In the genomic region with DNA sequence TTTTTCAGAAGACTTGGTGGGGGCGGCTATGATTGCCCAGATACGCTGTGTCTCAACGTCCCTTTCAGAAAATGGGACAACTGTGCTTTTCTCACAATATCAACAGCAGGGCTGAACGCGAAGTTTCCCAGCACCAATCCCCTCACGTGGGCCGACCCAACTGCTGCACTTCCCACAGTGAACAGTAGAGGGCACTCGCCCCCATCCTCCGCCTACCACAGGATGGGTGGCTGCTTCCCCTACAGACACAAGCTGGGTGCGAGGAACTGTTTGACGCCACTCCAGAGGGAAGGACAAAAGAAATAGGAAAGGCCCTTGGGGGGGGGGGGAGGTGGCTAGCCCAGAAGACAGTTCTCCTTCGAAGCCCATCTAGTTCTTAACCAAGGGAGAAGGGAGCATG, we compare ENCODE assay signal across 8 mouse cellular contexts. TPM values are rescaled to one million over a fixed set of nuclear protein-coding genes. Genes with fewer than 3 reads are reported as not detected.
A peak's percentile ranks its signal among the peaks of the same experiment; 100 is the strongest.
DNase-seq lines count a peak whose midpoint lies in the region; ATAC-seq and TF ChIP-seq lines count a peak whose summit lies in the region.

No protein-coding gene starts in this region.

- intact Hi-C loops in left cerebral cortex, adult 2 months (cut with DNase I), result loop anchor here (5.0 kb wide), 2 partner anchors 35 to 110 kb away; partner anchors contain the start of gene Pip4k2b

- WGBS in intestine, embryonic 14.5 days, result 3% methylated on average over 12 of the region's 12 CpGs
- 5% methylated on average over 12 of the region's 12 CpGs for WGBS in intestine, embryonic 16.5 days
- 3% methylated on average over 12 of the region's 12 CpGs for WGBS in forebrain, embryonic 15.5 days
- 2% methylated on average over 12 of the region's 12 CpGs for WGBS in midbrain, embryonic 13.5 days

- peak; percentile 91 for TF ChIP-seq CTCF in left cerebral cortex, adult 2 months (IDR thresholded peaks at IDR 0.05)

- no peak overlapping the region for H3K9ac ChIP-seq in intestine, embryonic 14.5 days (ENCODE audit: low read length)
- no peak overlapping the region for H3K9ac ChIP-seq in intestine, embryonic 16.5 days (ENCODE audit: low read depth, low read length)
- H3K9ac ChIP-seq in forebrain, embryonic 15.5 days (replicated peaks), result no peak overlapping the region
- H3K9ac ChIP-seq in midbrain, embryonic 13.5 days (replicated peaks), result no peak overlapping the region

- H3K36me3 ChIP-seq in intestine, embryonic 14.5 days (ENCODE audit: control insufficient read depth, insufficient read depth, low read length), result no peaks in the 10 kb centered on the region
- H3K36me3 ChIP-seq in intestine, embryonic 16.5 days (ENCODE audit: control insufficient read depth, insufficient read depth, low read length), result no peaks in the 10 kb centered on the region
- H3K36me3 ChIP-seq in forebrain, embryonic 15.5 days, result no peaks in the 10 kb centered on the region
- no peaks in the 10 kb centered on the region for H3K36me3 ChIP-seq in midbrain, embryonic 13.5 days

- no peaks in the 10 kb centered on the region for H3K9me3 ChIP-seq in intestine, embryonic 14.5 days (ENCODE audit: control insufficient read depth, low read length)
- H3K9me3 ChIP-seq in intestine, embryonic 16.5 days (ENCODE audit: control insufficient read depth, low read length), result no peaks in the 10 kb centered on the region
- no peaks in the 10 kb centered on the region for H3K9me3 ChIP-seq in forebrain, embryonic 15.5 days
- no peaks in the 10 kb centered on the region for H3K9me3 ChIP-seq in midbrain, embryonic 13.5 days

- H3K27me3 ChIP-seq in intestine, embryonic 14.5 days (replicated peaks; ENCODE audit: control insufficient read depth, insufficient read depth, low read length), result peaks cover 47% of the 10 kb centered on the region
- peaks cover 36% of the 10 kb centered on the region for H3K27me3 ChIP-seq in intestine, embryonic 16.5 days (replicated peaks; ENCODE audit: control insufficient read depth, insufficient read depth, low read length)
- peaks cover 46% of the 10 kb centered on the region for H3K27me3 ChIP-seq in forebrain, embryonic 15.5 days
- H3K27me3 ChIP-seq in midbrain, embryonic 13.5 days, result peaks cover 49% of the 10 kb centered on the region

- 0 out of 2 replicates have a peak, but pooled peaks cover 6% of the 10 kb centered on the region for H3K4me1 ChIP-seq in intestine, embryonic 14.5 days (replicated peaks; ENCODE audit: control insufficient read depth, insufficient read depth, low read length)
- peaks cover 19% of the 10 kb centered on the region for H3K4me1 ChIP-seq in intestine, embryonic 16.5 days (ENCODE audit: control insufficient read depth, insufficient read depth, low read length)
- H3K4me1 ChIP-seq in forebrain, embryonic 15.5 days, result peaks cover 34% of the 10 kb centered on the region
- peaks cover 23% of the 10 kb centered on the region for H3K4me1 ChIP-seq in midbrain, embryonic 13.5 days (replicated peaks)

- 0 out of 2 replicates have a peak, but pooled peaks have one; percentile 5 for ATAC-seq in intestine, embryonic 14.5 days (replicated peaks; ENCODE audit: low FRiP score, low TSS enrichment, low read depth)
- no peak for ATAC-seq in intestine, embryonic 16.5 days
- peak; percentile 52; the same call in 1 of the 2 replicates for ATAC-seq in forebrain, embryonic 15.5 days (replicated peaks)
- ATAC-seq in hematopoietic stem cell, adult 5-6 weeks (replicated peaks in 1 of 2; ENCODE audit: insufficient read depth in 1 of 2, low FRiP score in 2 of 2, low TSS enrichment in 1 of 2, low read depth in 1 of 2, poor library complexity in 2 of 2, severe bottlenecking in 2 of 2), result peak; percentile 71 to 75
- 0 out of 2 replicates have a peak, but pooled peaks have one; percentile 40 for ATAC-seq in midbrain, embryonic 13.5 days

- no peak overlapping the region for H3K4me2 ChIP-seq in intestine, embryonic 14.5 days (ENCODE audit: low read length)
- H3K4me2 ChIP-seq in intestine, embryonic 16.5 days (ENCODE audit: low read depth, low read length), result no peak overlapping the region
- no peak overlapping the region for H3K4me2 ChIP-seq in forebrain, embryonic 15.5 days (replicated peaks)
- H3K4me2 ChIP-seq in midbrain, embryonic 13.5 days (replicated peaks), result no peak overlapping the region

- H3K4me3 ChIP-seq in intestine, embryonic 14.5 days (ENCODE audit: low read depth, low read length), result no peak overlapping the region
- H3K4me3 ChIP-seq in intestine, embryonic 16.5 days (ENCODE audit: low read length), result no peak overlapping the region
- H3K4me3 ChIP-seq in forebrain, embryonic 15.5 days, result no peak overlapping the region
- H3K4me3 ChIP-seq in left cerebral cortex, adult 2 months, result no peak overlapping the region
- no peak overlapping the region for H3K4me3 ChIP-seq in midbrain, embryonic 13.5 days (replicated peaks)

- peak; percentile 96 for DNase-seq in intestine, embryonic 14.5 days (ENCODE audit: low spot score)
- peak; percentile 76 for DNase-seq in cerebellum, adult 11 months
- DNase-seq in left cerebral cortex, adult 2 months (ENCODE audit: extremely low spot score in 1 of 2, low spot score in 2 of 2), result peak; percentile 76 to 91
- peak; percentile 77 to 86 for DNase-seq in spleen, postnatal 10 days (ENCODE audit: low spot score in 2 of 2)

- H3K27ac ChIP-seq in intestine, embryonic 14.5 days (ENCODE audit: low read depth), result no peak overlapping the region
- no peak overlapping the region for H3K27ac ChIP-seq in intestine, embryonic 16.5 days (ENCODE audit: low read length)
- no peak overlapping the region for H3K27ac ChIP-seq in forebrain, embryonic 15.5 days (replicated peaks)
- peak overlapping the region; percentile 86 for H3K27ac ChIP-seq in left cerebral cortex, adult 2 months
- H3K27ac ChIP-seq in midbrain, embryonic 13.5 days, result no peak overlapping the region

RNA-seq across cellular contexts. Expression of gene Epop, which starts 2.4 kb away (rescaled TPM):
- 3.1 and 3.6 TPM in 2 replicates for polyA plus RNA-seq in intestine, embryonic 14.5 days (2014; fragmentation: Nextera tagmentation; extraction: Ambion mirVana)
- 1.1 and 1.3 TPM in 2 replicates for polyA plus RNA-seq in intestine, embryonic 16.5 days (2015; fragmentation: Nextera tagmentation; extraction: Ambion mirVana)
- 4.6 and 5.8 TPM in 2 replicates for polyA plus RNA-seq in forebrain, embryonic 15.5 days (2015; fragmentation: Nextera tagmentation; extraction: Ambion mirVana)
- 2.1 and 2.2 TPM in 2 replicates for total RNA-seq in hematopoietic stem cell, adult 5-6 weeks (2017)
- 100 to 1,000 TPM in 1 of 2 experiments, 10 to 100 TPM in 1; 99.9 to 107 TPM for total RNA-seq in left cerebral cortex, adult 2 months (2021)
- polyA plus RNA-seq in midbrain, embryonic 13.5 days (2015; fragmentation: Nextera tagmentation; extraction: Ambion mirVana), result 3.0 and 4.2 TPM in 2 replicates

RNA-seq across cellular contexts. Expression of gene Mllt6, which starts 31.3 kb away (rescaled TPM):
- 4.6 and 4.8 TPM in 2 replicates for polyA plus RNA-seq in intestine, embryonic 14.5 days (2014; fragmentation: Nextera tagmentation; extraction: Ambion mirVana)
- 2.2 and 2.6 TPM in 2 replicates for polyA plus RNA-seq in intestine, embryonic 16.5 days (2015; fragmentation: Nextera tagmentation; extraction: Ambion mirVana)
- polyA plus RNA-seq in forebrain, embryonic 15.5 days (2015; fragmentation: Nextera tagmentation; extraction: Ambion mirVana), result 4.3 and 4.7 TPM in 2 replicates
- 16.5 and 19.5 TPM in 2 replicates for total RNA-seq in hematopoietic stem cell, adult 5-6 weeks (2017)
- 100 to 1,000 TPM; 143 to 147 TPM for total RNA-seq in left cerebral cortex, adult 2 months (2021)
- 3.1 and 3.9 TPM in 2 replicates for polyA plus RNA-seq in midbrain, embryonic 13.5 days (2015; fragmentation: Nextera tagmentation; extraction: Ambion mirVana)

RNA-seq across cellular contexts. Expression of gene Cisd3, which starts 53.7 kb away (rescaled TPM):
- 41.2 and 47.9 TPM in 2 replicates for polyA plus RNA-seq in intestine, embryonic 14.5 days (2014; fragmentation: Nextera tagmentation; extraction: Ambion mirVana)
- 120 and 135 TPM in 2 replicates for polyA plus RNA-seq in intestine, embryonic 16.5 days (2015; fragmentation: Nextera tagmentation; extraction: Ambion mirVana)
- polyA plus RNA-seq in forebrain, embryonic 15.5 days (2015; fragmentation: Nextera tagmentation; extraction: Ambion mirVana), result 17.4 and 19.5 TPM in 2 replicates
- total RNA-seq in hematopoietic stem cell, adult 5-6 weeks (2017), result 4.8 and 9.2 TPM in 2 replicates
- total RNA-seq in left cerebral cortex, adult 2 months (2021), result 10 to 100 TPM; 47.7 to 57.6 TPM
- polyA plus RNA-seq in midbrain, embryonic 13.5 days (2015; fragmentation: Nextera tagmentation; extraction: Ambion mirVana), result 14.4 and 16.1 TPM in 2 replicates

RNA-seq across cellular contexts. Expression of gene Srcin1, which starts 56.0 kb away (rescaled TPM):
- polyA plus RNA-seq in intestine, embryonic 14.5 days (2014; fragmentation: Nextera tagmentation; extraction: Ambion mirVana), result 0.16 and 0.30 TPM in 2 replicates
- 0.10 and 0.12 TPM in 2 replicates for polyA plus RNA-seq in intestine, embryonic 16.5 days (2015; fragmentation: Nextera tagmentation; extraction: Ambion mirVana)
- 10.8 and 11.6 TPM in 2 replicates for polyA plus RNA-seq in forebrain, embryonic 15.5 days (2015; fragmentation: Nextera tagmentation; extraction: Ambion mirVana)
- total RNA-seq in hematopoietic stem cell, adult 5-6 weeks (2017), result not detected in 2 replicates
- 100 to 1,000 TPM; 308 to 318 TPM for total RNA-seq in left cerebral cortex, adult 2 months (2021)
- polyA plus RNA-seq in midbrain, embryonic 13.5 days (2015; fragmentation: Nextera tagmentation; extraction: Ambion mirVana), result 7.0 and 8.5 TPM in 2 replicates
